Mouse (Mus musculus): Measurements from ENCODE around the gene Slc6a9. TPM values are rescaled to one million over a fixed set of nuclear protein-coding genes. Genes with fewer than 3 reads are reported as not detected.

Gene Slc6a9
- total and polyA plus RNA-seq, 3 experiments = 1.3 to 34.8 (median 4.4) TPM

- peaks cover 16% of the 10 kb centered on the region for H3K36me3 ChIP-seq (replicated peaks)
- no peaks in the 10 kb centered on the region for H3K9me3 ChIP-seq (replicated peaks)
- ATAC-seq (ENCODE audit: extremely low read depth, insufficient number of reproducible peaks, low FRiP score, poor library complexity, severe bottlenecking) (no peak), DNase-seq (ENCODE audit: low spot score) (no peak)
- TF ChIP-seq TAL1 (conservative IDR thresholded peaks at IDR 0.05; ENCODE audit: low read depth, low read length) (no peak), POLR2AphosphoS5 (IDR thresholded peaks at IDR 0.05; ENCODE audit: insufficient replicate concordance, low read depth, low read length) (no peak), GATA2 (IDR thresholded peaks at IDR 0.05; ENCODE audit: borderline replicate concordance, low read depth, low read length) (no peak), GATA1 (IDR thresholded peaks at IDR 0.05; ENCODE audit: borderline replicate concordance, low read length) (no peak), CTCF (IDR thresholded peaks at IDR 0.05; ENCODE audit: low read depth, low read length) (no peak)
- peaks cover 3% of the 10 kb centered on the region; the same call in 1 of the 2 replicates for H3K4me1 ChIP-seq (ENCODE audit: insufficient read depth, low read depth, low read length)
- peaks cover 29% of the 10 kb centered on the region for H3K27me3 ChIP-seq (ENCODE audit: insufficient read depth, low read length)
- H3K4me3 ChIP-seq (ENCODE audit: low read depth, low read length) = no peak overlapping the region
These were observed 10.2 kb downstream of the Slc6a9 start for GRCm38 (mm10) chr4:117844467-117844866.

GRCm38 (mm10) chr4:117845316-117845715, 11.0 kb downstream of the Slc6a9 start:
- no peaks in the 10 kb centered on the region for H3K9me3 ChIP-seq (replicated peaks)
- TF ChIP-seq GATA1 (IDR thresholded peaks at IDR 0.05; ENCODE audit: borderline replicate concordance, low read length) = no peak
- TF ChIP-seq POLR2AphosphoS5 (IDR thresholded peaks at IDR 0.05; ENCODE audit: insufficient replicate concordance, low read depth, low read length) = no peak
- no peak for TF ChIP-seq GATA2 (IDR thresholded peaks at IDR 0.05; ENCODE audit: borderline replicate concordance, low read depth, low read length)
- TF ChIP-seq TAL1 (conservative IDR thresholded peaks at IDR 0.05; ENCODE audit: low read depth, low read length) = no peak
- TF ChIP-seq CTCF (IDR thresholded peaks at IDR 0.05; ENCODE audit: low read depth, low read length) = no peak
- H3K4me1 ChIP-seq (ENCODE audit: insufficient read depth, low read depth, low read length) = peaks cover 3% of the 10 kb centered on the region; the same call in 1 of the 2 replicates
- peaks cover 16% of the 10 kb centered on the region for H3K36me3 ChIP-seq (replicated peaks)
- DNase-seq (ENCODE audit: low spot score) = no peak
- peaks cover 28% of the 10 kb centered on the region for H3K27me3 ChIP-seq (ENCODE audit: insufficient read depth, low read length)
- no peak overlapping the region for H3K4me3 ChIP-seq (ENCODE audit: low read depth, low read length)
- no peak for ATAC-seq (ENCODE audit: extremely low read depth, insufficient number of reproducible peaks, low FRiP score, poor library complexity, severe bottlenecking)

GRCm38 (mm10) chr4:117846261-117846660, 12.0 kb downstream of the Slc6a9 start:
- peaks cover 16% of the 10 kb centered on the region for H3K36me3 ChIP-seq (replicated peaks)
- no peak for DNase-seq (ENCODE audit: low spot score)
- no peak overlapping the region for H3K4me3 ChIP-seq (ENCODE audit: low read depth, low read length)
- peaks cover 3% of the 10 kb centered on the region; the same call in 1 of the 2 replicates for H3K4me1 ChIP-seq (ENCODE audit: insufficient read depth, low read depth, low read length)
- ATAC-seq (ENCODE audit: extremely low read depth, insufficient number of reproducible peaks, low FRiP score, poor library complexity, severe bottlenecking) = no peak
- peaks cover 28% of the 10 kb centered on the region for H3K27me3 ChIP-seq (ENCODE audit: insufficient read depth, low read length)
- no peak for TF ChIP-seq POLR2AphosphoS5 (IDR thresholded peaks at IDR 0.05; ENCODE audit: insufficient replicate concordance, low read depth, low read length)
- no peak for TF ChIP-seq TAL1 (conservative IDR thresholded peaks at IDR 0.05; ENCODE audit: low read depth, low read length)
- TF ChIP-seq GATA2 (IDR thresholded peaks at IDR 0.05; ENCODE audit: borderline replicate concordance, low read depth, low read length) = no peak
- TF ChIP-seq GATA1 (IDR thresholded peaks at IDR 0.05; ENCODE audit: borderline replicate concordance, low read length) = no peak
- TF ChIP-seq CTCF (IDR thresholded peaks at IDR 0.05; ENCODE audit: low read depth, low read length) = no peak
- no peaks in the 10 kb centered on the region for H3K9me3 ChIP-seq (replicated peaks)

- no peak overlapping the region for H3K4me3 ChIP-seq (ENCODE audit: low read depth, low read length)
- no peak for DNase-seq (ENCODE audit: low spot score)
- ATAC-seq (ENCODE audit: extremely low read depth, insufficient number of reproducible peaks, low FRiP score, poor library complexity, severe bottlenecking) = no peak
- TF ChIP-seq CTCF (IDR thresholded peaks at IDR 0.05; ENCODE audit: low read depth, low read length) (no peak), POLR2AphosphoS5 (IDR thresholded peaks at IDR 0.05; ENCODE audit: insufficient replicate concordance, low read depth, low read length) (no peak), GATA2 (IDR thresholded peaks at IDR 0.05; ENCODE audit: borderline replicate concordance, low read depth, low read length) (no peak), GATA1 (IDR thresholded peaks at IDR 0.05; ENCODE audit: borderline replicate concordance, low read length) (no peak), TAL1 (conservative IDR thresholded peaks at IDR 0.05; ENCODE audit: low read depth, low read length) (no peak)
- H3K36me3 ChIP-seq (replicated peaks) = peaks cover 16% of the 10 kb centered on the region
- peaks cover 3% of the 10 kb centered on the region; the same call in 1 of the 2 replicates for H3K4me1 ChIP-seq (ENCODE audit: insufficient read depth, low read depth, low read length)
- no peaks in the 10 kb centered on the region for H3K9me3 ChIP-seq (replicated peaks)
- peaks cover 28% of the 10 kb centered on the region for H3K27me3 ChIP-seq (ENCODE audit: insufficient read depth, low read length)
These were observed 12.7 kb downstream of the Slc6a9 start for GRCm38 (mm10) chr4:117847011-117847410.

GRCm38 (mm10) chr4:117849063-117849462, 14.8 kb downstream of the Slc6a9 start:
- peaks cover 28% of the 10 kb centered on the region for H3K27me3 ChIP-seq (ENCODE audit: insufficient read depth, low read length)
- no peak for DNase-seq (ENCODE audit: low spot score)
- ATAC-seq (ENCODE audit: extremely low read depth, insufficient number of reproducible peaks, low FRiP score, poor library complexity, severe bottlenecking) = no peak
- no peak overlapping the region for H3K4me3 ChIP-seq (ENCODE audit: low read depth, low read length)
- H3K9me3 ChIP-seq (replicated peaks) = no peaks in the 10 kb centered on the region
- H3K4me1 ChIP-seq (ENCODE audit: insufficient read depth, low read depth, low read length) = peaks cover 3% of the 10 kb centered on the region; the same call in 1 of the 2 replicates
- TF ChIP-seq POLR2AphosphoS5 (IDR thresholded peaks at IDR 0.05; ENCODE audit: insufficient replicate concordance, low read depth, low read length) = no peak
- H3K36me3 ChIP-seq (replicated peaks) = peaks cover 16% of the 10 kb centered on the region

GRCm38 (mm10) chr4:117849506-117849905, 15.2 kb downstream of the Slc6a9 start:
- Histone ChIP-seq H3K9me3 (replicated peaks) (no peaks in the 10 kb centered on the region), H3K27me3 (ENCODE audit: insufficient read depth, low read length) (peaks cover 30% of the 10 kb centered on the region), H3K4me1 (ENCODE audit: insufficient read depth, low read depth, low read length) (peaks cover 3% of the 10 kb centered on the region; the same call in 1 of the 2 replicates), H3K4me3 (ENCODE audit: low read depth, low read length) (no peak overlapping the region), H3K36me3 (replicated peaks) (peaks cover 16% of the 10 kb centered on the region)
- TF ChIP-seq GATA1 (IDR thresholded peaks at IDR 0.05; ENCODE audit: borderline replicate concordance, low read length) (no peak), TAL1 (conservative IDR thresholded peaks at IDR 0.05; ENCODE audit: low read depth, low read length) (no peak), CTCF (IDR thresholded peaks at IDR 0.05; ENCODE audit: low read depth, low read length) (no peak), POLR2AphosphoS5 (IDR thresholded peaks at IDR 0.05; ENCODE audit: insufficient replicate concordance, low read depth, low read length) (no peak)
- ATAC-seq (ENCODE audit: extremely low read depth, insufficient number of reproducible peaks, low FRiP score, poor library complexity, severe bottlenecking) (no peak), DNase-seq (ENCODE audit: low spot score) (no peak)
